Mouse (Mus musculus) T-helper 2 cell (primary cell): ENCODE results near the gene Agt.

Experiments used
- in situ Hi-C: fragments of 300-600 bp; cut with MboI, MseI; formaldehyde crosslinking; loops from one replicate; pipeline ENCODE4 v1.15.1; 2025; ENCODE audit warnings: high pct_unique_total_duplicates

Gene Agt

GRCm38 (mm10) chr8:124507572-124508320 is 61.8 kb downstream of the Agt start:
- in situ Hi-C loops = no loop called here
